Mouse (Mus musculus) liver, adult 2 months (tissue): Measurements from ENCODE around the gene Foxl1. TPM values are rescaled to one million over a fixed set of nuclear protein-coding genes. Genes with fewer than 3 reads are reported as not detected.

Experiments
- DNase-seq: peaks from one replicate; pipeline ENCODE4 v3.0.0-alpha.2; 2011; ENCODE audit warnings: low read depth, low spot score; ENCODE audit errors: extremely low read depth
- H3K27ac ChIP-seq: fragments of 200-500 bp; replicated peaks from 2 replicates; pipeline ENCODE4 v1.5.1; 2012; ENCODE audit warnings: low read depth, mild to moderate bottlenecking, control low read depth, inconsistent platforms, low read length; ENCODE audit not compliant: insufficient read depth
- H3K27me3 ChIP-seq: fragments of 200-500 bp; 2 replicates; pipeline ENCODE4 v1.6.1; 2012; ENCODE audit warnings: mild to moderate bottlenecking, moderate library complexity, low read length, inconsistent platforms; ENCODE audit not compliant: control insufficient read depth, insufficient read depth
- H3K36me3 ChIP-seq: fragments of 200-500 bp; 2 replicates; pipeline ENCODE4 v1.6.1; 2012; ENCODE audit warnings: low read length, inconsistent platforms; ENCODE audit not compliant: control insufficient read depth, insufficient read depth
- H3K4me1 ChIP-seq: fragments of 200-500 bp; 2 replicates; pipeline ENCODE4 v1.6.1; 2011; ENCODE audit warnings: low read length; ENCODE audit not compliant: control insufficient read depth, insufficient read depth
- H3K4me3 ChIP-seq: fragments of 200-500 bp; 2 replicates; pipeline ENCODE4 v1.5.1; 2011; ENCODE audit warnings: low read depth, mild to moderate bottlenecking, control low read depth, low read length, moderate library complexity; ENCODE audit not compliant: insufficient read depth
- H3K79me2 ChIP-seq: fragments of 200-500 bp; 2 replicates; pipeline ENCODE4 v1.6.1; 2012; ENCODE audit warnings: inconsistent platforms, mild to moderate bottlenecking, low read length, moderate library complexity; ENCODE audit not compliant: control insufficient read depth, insufficient read depth
- H3K9ac ChIP-seq: fragments of 200-500 bp; 2 replicates; pipeline ENCODE4 v1.6.1; 2012; ENCODE audit warnings: low read depth, mild to moderate bottlenecking, control low read depth, inconsistent platforms, low read length
- CTCF ChIP-seq: fragments of 200-500 bp; IDR thresholded peaks from 2 replicates; pipeline ENCODE4 v1.5.1; 2011; ENCODE audit warnings: low read depth, low read length, control low read depth
- POLR2A ChIP-seq: fragments of 200-500 bp; IDR thresholded peaks from 2 replicates; pipeline ENCODE4 v1.6.1; 2011; ENCODE audit warnings: low read length, control low read depth; ENCODE audit not compliant: insufficient read depth; ENCODE audit errors: extremely low read depth
- WGBS: fragments of 180-500 bp; shearing (Covaris S2); methylation state at CpG from one replicate; pipeline ENCODE4 v1.1.7; 2018; 5-methylcytosine and 5-hydroxymethylcytosine counted together
- polyA plus RNA-seq: library from polyadenylated mRNA; depleted of rRNA; stranded (reverse); fragments of >200 nt; gene quantifications from 2 replicates; pipeline ENCODE4 v1.2.3, GENCODE M21; 2012
- total RNA-seq: library from RNA; depleted of rRNA; stranded (reverse); fragments of >200 nt; gene quantifications from 2 replicates; pipeline ENCODE4 v1.2.3, GENCODE M21; 2014

Foxl1 gene
- total and polyA plus RNA-seq, 2 experiments: not detected

GRCm38 (mm10) chr8:121162906-121163695 lies 35.4 kb downstream of the Foxl1 start:
- Histone ChIP-seq H3K4me1 (no peaks in the 10 kb centered on the region; the same call in 1 of the 2 replicates), H3K79me2 (no peaks in the 10 kb centered on the region), H3K9ac (no peak overlapping the region), H3K4me3 (no peak overlapping the region), H3K36me3 (no peaks in the 10 kb centered on the region), H3K27me3 (no peaks in the 10 kb centered on the region), H3K27ac (no peak overlapping the region)
- TF ChIP-seq POLR2A: no peak
- no peak for TF ChIP-seq CTCF
- WGBS: 72% methylated on average over 11 of the region's 11 CpGs
- DNase-seq: no peak

- H3K27me3 ChIP-seq: no peaks in the 10 kb centered on the region
- no peak overlapping the region for H3K4me3 ChIP-seq
- no peak overlapping the region for H3K9ac ChIP-seq
- no peak overlapping the region for H3K27ac ChIP-seq
- TF ChIP-seq POLR2A: no peak
- no peak for TF ChIP-seq CTCF
- H3K79me2 ChIP-seq: no peaks in the 10 kb centered on the region
- H3K4me1 ChIP-seq: no peaks in the 10 kb centered on the region; the same call in 1 of the 2 replicates
- 25% methylated on average over 8 of the region's 8 CpGs for WGBS
- DNase-seq: peak; percentile 40
- no peaks in the 10 kb centered on the region for H3K36me3 ChIP-seq
Observed at GRCm38 (mm10) chr8:121164017-121164469, 36.3 kb downstream of the Foxl1 start.

- Histone ChIP-seq H3K36me3 (no peaks in the 10 kb centered on the region), H3K4me3 (no peak overlapping the region), H3K9ac (no peak overlapping the region), H3K27ac (no peak overlapping the region), H3K4me1 (no peaks in the 10 kb centered on the region; the same call in 1 of the 2 replicates), H3K27me3 (no peaks in the 10 kb centered on the region), H3K79me2 (no peaks in the 10 kb centered on the region)
- 59% methylated on average over 5 of the region's 5 CpGs for WGBS
- no peak for DNase-seq
- TF ChIP-seq POLR2A (no peak), CTCF (no peak)
Observed at GRCm38 (mm10) chr8:121168033-121168432, 40.3 kb downstream of the Foxl1 start.

GRCm38 (mm10) chr8:121170116-121170515 lies 42.4 kb downstream of the Foxl1 start:
- no peak for DNase-seq
- Histone ChIP-seq H3K9ac (no peak overlapping the region), H3K4me1 (no peaks in the 10 kb centered on the region), H3K27ac (no peak overlapping the region), H3K27me3 (no peaks in the 10 kb centered on the region), H3K4me3 (no peak overlapping the region), H3K36me3 (no peaks in the 10 kb centered on the region), H3K79me2 (no peaks in the 10 kb centered on the region)
- TF ChIP-seq POLR2A (no peak), CTCF (no peak)
- 59% methylated on average over 7 of the region's 7 CpGs for WGBS

- no peak for TF ChIP-seq POLR2A
- no peak for TF ChIP-seq CTCF
- Histone ChIP-seq H3K9ac (no peak overlapping the region), H3K27me3 (no peaks in the 10 kb centered on the region), H3K27ac (0 out of 2 replicates have a peak overlapping the region, but pooled peaks have one; percentile 5), H3K4me1 (no peaks in the 10 kb centered on the region), H3K4me3 (peak overlapping the region; percentile 11; the same call in 1 of the 2 replicates), H3K79me2 (no peaks in the 10 kb centered on the region), H3K36me3 (no peaks in the 10 kb centered on the region)
- WGBS: 56% methylated on average over 27 of the region's 27 CpGs
- DNase-seq: peak; percentile 5
Observed at GRCm38 (mm10) chr8:121170626-121171552, 43.1 kb downstream of the Foxl1 start.
